Mouse (Mus musculus) spleen, adult 18-20 months (tissue): ENCODE measurements around the gene 1700029J07Rik.

Experiments
- DNase-seq, 2 experiments: peaks; one replicate each; pipeline ENCODE4 v3.0.0; 2022; ENCODE audit warnings: mixed read lengths in 2 of 2

1700029J07Rik gene

GRCm38 (mm10) chr8:45946283-45946682, 28.8 kb downstream of the 1700029J07Rik start:
- no peak for DNase-seq

GRCm38 (mm10) chr8:45936986-45937385, 38.1 kb downstream of the 1700029J07Rik start:
- no peak for DNase-seq

- peak; percentile 89 to 98 for DNase-seq
Measured at GRCm38 (mm10) chr8:45934582-45935014, 40.5 kb downstream of the 1700029J07Rik start, which contains the start of gene Ccdc110. Ccdc110 (plus strand) TSS chr8:45934619.

GRCm38 (mm10) chr8:45922116-45922515, 52.9 kb downstream of the 1700029J07Rik start:
- DNase-seq, result no peak

GRCm38 (mm10) chr8:45920392-45920791, 54.7 kb downstream of the 1700029J07Rik start:
- no peak for DNase-seq

- DNase-seq, result no peak
Measured at GRCm38 (mm10) chr8:45918891-45919290, 56.2 kb downstream of the 1700029J07Rik start.

- DNase-seq, result no peak
Measured at GRCm38 (mm10) chr8:45917040-45917679, 57.9 kb downstream of the 1700029J07Rik start.

- DNase-seq, result no peak
Measured at GRCm38 (mm10) chr8:45916496-45916895, 58.6 kb downstream of the 1700029J07Rik start.

- no peak for DNase-seq
Measured at GRCm38 (mm10) chr8:45913707-45914106, 61.3 kb downstream of the 1700029J07Rik start.

GRCm38 (mm10) chr8:45906251-45906619, 68.8 kb downstream of the 1700029J07Rik start:
- no peak for DNase-seq

- no peak for DNase-seq
Measured at GRCm38 (mm10) chr8:45905591-45906250, 69.3 kb downstream of the 1700029J07Rik start.

GRCm38 (mm10) chr8:45903659-45904058, 71.4 kb downstream of the 1700029J07Rik start:
- DNase-seq, result no peak
